Mouse (Mus musculus) cerebellum, postnatal 14 days (tissue): ENCODE data around the gene Fbxo39.
A peak's percentile ranks its signal among the peaks of the same experiment; 100 is the strongest.
"Not testable (repeated sequence)": the region's sequence is repeated elsewhere in the genome, so short reads cannot be mapped to it uniquely, and the experiment has no call there.

Experiments
- DNase-seq, 2 experiments: peaks; one replicate each; pipeline ENCODE4 v3.0.0; 2021; ENCODE audit warnings: mixed read lengths in 2 of 2

Fbxo39 gene

GRCm38 (mm10) chr11:72311355-72312001 lies 2.8 kb upstream of the Fbxo39 start:
- no peak for DNase-seq

GRCm38 (mm10) chr11:72318026-72318425 lies 3.8 kb downstream of the Fbxo39 start:
- DNase-seq: no peak

GRCm38 (mm10) chr11:72324431-72324830 lies 10.2 kb downstream of the Fbxo39 start:
- DNase-seq: no peak

GRCm38 (mm10) chr11:72325701-72326100 lies 11.5 kb downstream of the Fbxo39 start:
- no peak for DNase-seq

DNA sequence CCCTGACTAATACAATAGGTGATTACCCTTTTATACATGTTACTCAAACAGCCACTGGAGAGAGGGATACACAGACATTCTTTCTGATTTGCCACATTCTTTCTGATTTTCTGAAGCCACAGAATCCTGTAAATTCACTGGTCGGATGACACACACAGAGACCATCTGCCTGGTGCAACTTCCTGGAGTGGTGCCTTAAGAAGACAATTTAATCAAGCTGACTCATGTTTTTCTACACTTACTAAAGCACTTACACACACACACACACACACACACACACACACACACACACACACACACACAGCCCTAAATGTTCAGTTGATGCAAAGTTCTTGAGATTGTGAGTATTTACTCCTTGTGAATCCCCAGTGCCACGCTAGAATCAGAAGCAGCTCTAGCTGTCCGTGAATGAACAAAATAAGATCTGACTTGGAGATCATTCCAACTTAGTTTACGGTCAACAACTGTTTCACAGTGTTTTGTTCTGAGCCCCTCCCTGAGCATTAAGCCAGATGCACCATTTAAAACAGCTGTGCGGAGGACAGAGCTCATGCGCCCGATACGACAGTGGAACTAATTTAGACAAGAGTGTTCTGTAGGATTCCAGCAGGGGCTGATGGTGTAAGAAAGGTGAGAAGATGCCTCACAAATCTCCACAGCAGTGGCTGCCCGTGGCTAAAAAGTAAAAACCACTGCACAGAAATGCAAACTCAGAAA lies 18.9 kb downstream of the Fbxo39 start:
- peak; percentile 38 to 59 for DNase-seq

- DNase-seq: no peak
Observed at GRCm38 (mm10) chr11:72334653-72335052, 20.4 kb downstream of the Fbxo39 start.

GRCm38 (mm10) chr11:72336726-72337125 lies 22.5 kb downstream of the Fbxo39 start:
- peak in 1 of 2 experiments; percentile 24 for DNase-seq

DNA sequence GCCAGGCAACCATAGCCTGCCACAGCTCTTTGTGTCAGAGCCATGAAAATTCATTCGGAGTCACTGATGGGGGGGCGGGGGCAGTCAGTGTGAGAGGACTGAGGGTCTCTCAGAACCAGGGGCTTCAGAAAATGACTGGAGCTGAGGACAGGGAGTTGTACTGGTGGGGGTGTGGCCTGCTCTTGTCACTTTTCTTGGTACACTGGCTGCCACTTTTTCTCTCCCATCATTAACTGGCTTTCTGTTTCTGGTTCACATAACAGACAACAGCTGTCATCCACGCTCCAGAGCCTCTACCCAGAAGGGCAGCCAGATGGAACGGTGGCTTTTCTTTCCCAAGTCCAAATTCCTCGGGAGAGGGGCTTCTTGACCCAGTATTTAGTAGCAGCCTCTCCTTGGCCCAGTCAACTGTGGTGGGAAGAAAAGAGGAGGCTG lies 24.2 kb downstream of the Fbxo39 start:
- DNase-seq: peak; percentile 49 to 51

DNA sequence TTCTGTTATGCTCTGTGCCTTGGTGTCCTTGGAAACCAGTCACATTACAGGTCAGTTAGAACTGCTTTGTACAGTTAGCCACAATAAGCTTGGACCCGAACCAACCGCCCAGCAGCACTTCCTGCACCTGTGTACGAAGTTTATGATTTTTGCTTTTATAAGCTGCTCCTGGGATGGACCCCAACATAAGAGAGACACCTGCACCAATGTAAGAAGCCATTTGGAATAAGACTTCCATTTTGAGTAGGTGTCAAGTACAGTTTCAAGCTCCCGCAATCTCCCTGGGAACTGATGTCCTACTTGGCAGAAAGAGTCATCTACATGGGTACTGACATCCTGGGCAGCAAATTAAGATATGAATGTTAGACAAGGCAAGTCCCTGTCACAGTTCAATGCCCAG lies 25.5 kb downstream of the Fbxo39 start:
- DNase-seq: peak in 1 of 2 experiments; percentile 24

- DNase-seq: peak; percentile 69 to 75
Observed at GRCm38 (mm10) chr11:72342549-72343237, 28.4 kb downstream of the Fbxo39 start.

- DNase-seq: not testable (repeated sequence)
Observed at GRCm38 (mm10) chr11:72343238-72343625, 29.0 kb downstream of the Fbxo39 start.

GRCm38 (mm10) chr11:72343904-72344303 lies 29.7 kb downstream of the Fbxo39 start:
- peak; percentile 50 to 72 for DNase-seq

DNA sequence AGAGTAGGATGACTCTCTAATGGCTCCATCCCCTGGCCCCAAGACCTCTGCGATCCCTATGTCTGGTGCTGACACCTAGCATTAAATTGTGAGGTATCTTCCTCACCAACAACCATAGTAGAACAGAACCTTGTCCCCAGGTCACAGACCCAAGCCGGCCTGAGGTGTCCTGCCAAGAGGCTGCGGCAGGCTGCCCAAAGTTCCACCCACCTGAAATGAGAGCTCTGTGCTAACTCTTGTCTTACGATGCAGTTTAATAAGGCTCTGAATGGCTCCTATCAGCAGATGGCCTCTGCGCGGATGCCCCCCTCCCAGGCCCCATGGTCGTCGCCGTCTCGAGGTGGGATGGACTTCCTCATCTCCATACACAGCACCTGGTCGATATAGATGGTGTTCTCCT lies 30.2 kb downstream of the Fbxo39 start:
- no peak for DNase-seq

- DNase-seq: no peak
Observed at GRCm38 (mm10) chr11:72348563-72348962, 34.3 kb downstream of the Fbxo39 start.

GRCm38 (mm10) chr11:72349016-72349415 lies 34.8 kb downstream of the Fbxo39 start:
- DNase-seq: peak; percentile 60 to 70

GRCm38 (mm10) chr11:72349652-72350051 lies 35.4 kb downstream of the Fbxo39 start:
- no peak for DNase-seq

GRCm38 (mm10) chr11:72352272-72352671 lies 38.0 kb downstream of the Fbxo39 start:
- DNase-seq: no peak

- no peak for DNase-seq
Observed at GRCm38 (mm10) chr11:72353186-72353585, 38.9 kb downstream of the Fbxo39 start.

- peak; percentile 80 to 92 for DNase-seq
Observed at GRCm38 (mm10) chr11:72354971-72355728, 40.9 kb downstream of the Fbxo39 start.

DNA sequence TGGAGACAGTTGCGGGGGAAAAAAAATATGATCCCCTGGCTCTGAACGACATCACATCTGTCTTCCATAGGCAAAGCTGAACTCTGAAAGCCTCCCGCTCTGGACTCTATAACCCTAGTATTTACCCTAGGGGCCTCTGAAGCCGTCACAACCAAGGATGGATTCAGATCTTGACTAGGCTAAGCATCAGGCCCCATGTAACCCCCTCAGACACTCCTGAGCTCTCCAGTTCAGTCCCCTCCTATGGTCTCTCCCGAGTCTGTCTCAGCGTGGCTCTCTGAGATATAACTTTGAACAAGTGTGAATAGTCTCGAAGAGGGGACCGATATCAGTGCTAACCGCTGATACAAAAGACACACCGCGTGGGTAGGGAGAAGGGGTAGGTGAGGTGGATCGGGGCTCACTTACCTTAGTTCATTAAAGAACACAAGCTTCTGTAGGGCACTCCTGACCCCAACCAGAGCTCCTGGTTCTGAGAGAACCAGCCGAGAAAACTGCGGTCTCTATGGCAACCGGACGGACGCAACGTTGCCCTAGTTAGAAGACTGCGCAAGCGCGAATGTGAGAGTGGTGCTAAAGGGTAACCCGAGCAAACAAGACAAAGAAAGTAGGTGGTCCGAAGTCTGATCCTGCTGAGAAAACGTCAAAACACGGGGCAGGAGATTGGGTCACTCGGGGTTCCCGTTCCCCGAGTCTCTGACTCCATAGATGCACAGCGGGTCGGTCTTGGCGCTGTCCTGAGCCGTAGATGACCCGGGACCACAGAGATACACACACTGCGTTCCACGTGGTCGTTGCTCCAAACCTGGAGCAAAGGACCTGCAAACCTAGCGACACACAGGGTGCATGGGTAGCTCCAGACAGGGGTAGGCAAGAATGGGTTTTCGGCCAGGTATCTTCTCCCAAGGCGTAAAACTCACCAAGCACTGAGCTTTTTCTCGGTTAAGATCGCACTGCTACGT lies 47.4 kb downstream of the Fbxo39 start:
- DNase-seq: peak; percentile 72 to 78

GRCm38 (mm10) chr11:72362347-72362741 lies 48.1 kb downstream of the Fbxo39 start, which contains the start of gene Tekt1:
Gene Tekt1, minus strand, starts transcription at chr11:72362442.
- DNase-seq: no peak
